Mouse (Mus musculus): ENCODE data around the gene Erbb2.

Gene Erbb2

DNA sequence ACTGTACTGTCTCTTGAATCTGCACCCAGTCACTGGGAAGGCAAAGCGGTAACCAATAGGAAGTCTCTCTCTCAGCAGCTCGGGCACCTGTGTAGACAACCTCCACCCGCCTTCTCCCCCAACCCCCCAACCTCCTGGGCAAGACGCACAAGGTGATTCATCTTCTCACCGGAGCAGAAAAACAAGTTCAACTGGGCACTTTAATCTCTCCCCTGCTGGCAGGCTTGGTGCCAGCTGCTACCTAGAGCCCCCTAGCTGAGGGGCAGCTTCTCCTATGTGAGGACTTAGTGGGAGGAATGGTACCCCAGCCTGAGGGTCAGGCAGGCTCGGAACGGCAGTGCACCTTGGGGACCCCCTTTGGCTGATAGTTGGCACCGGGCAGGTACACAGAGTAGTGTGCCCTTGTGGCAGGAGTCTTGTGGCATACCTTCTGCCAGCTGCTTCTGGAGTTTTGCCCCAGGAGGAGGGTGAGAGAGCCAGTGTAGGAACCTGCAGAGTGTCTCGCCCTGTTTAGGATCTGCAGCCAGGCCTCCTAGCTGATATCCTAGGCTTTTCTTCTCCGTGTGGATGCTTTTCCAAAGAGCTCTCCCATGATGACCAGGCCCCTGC lies 6.8 kb downstream of the Erbb2 start:
- no peak for DNase-seq

DNA sequence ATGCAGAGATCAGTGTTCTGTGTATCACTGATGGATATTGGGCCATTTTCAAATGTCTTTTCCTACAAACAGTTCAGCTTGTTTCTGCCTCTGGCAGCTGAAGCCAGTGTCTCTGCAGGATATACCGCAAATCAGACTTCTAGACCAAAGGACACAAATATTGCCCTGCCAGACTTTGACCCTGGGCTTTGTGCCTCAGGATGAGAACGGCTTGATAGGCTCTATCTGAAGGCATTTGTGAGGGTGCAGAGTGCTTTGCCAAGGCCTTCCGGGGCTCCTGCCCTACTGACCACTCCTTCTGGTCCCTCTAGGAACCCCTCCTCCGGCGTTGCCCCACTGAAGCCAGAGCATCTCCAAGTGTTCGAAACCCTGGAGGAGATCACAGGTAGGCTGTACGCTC lies 14.3 kb downstream of the Erbb2 start:
- DNase-seq: no peak

DNA sequence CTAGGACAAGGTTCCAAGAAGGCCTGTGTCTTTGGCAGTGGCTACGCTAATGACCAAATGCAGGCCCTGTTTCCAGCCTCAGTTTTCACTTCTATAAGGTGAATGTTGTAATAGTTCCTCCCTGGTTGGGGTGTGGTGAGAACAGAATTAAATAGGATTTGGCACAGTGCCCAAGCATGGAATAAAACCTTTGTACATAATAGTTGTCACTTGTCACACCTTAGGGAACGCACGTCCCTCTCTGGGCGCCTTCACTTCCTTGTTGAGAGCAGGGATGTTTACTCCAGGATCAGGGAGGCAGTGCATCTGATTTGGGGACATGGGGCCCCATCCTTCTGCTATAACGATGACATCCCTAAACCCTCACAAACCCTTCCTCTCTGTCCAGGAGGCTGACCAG lies 16.2 kb downstream of the Erbb2 start:
- no peak for DNase-seq

DNA sequence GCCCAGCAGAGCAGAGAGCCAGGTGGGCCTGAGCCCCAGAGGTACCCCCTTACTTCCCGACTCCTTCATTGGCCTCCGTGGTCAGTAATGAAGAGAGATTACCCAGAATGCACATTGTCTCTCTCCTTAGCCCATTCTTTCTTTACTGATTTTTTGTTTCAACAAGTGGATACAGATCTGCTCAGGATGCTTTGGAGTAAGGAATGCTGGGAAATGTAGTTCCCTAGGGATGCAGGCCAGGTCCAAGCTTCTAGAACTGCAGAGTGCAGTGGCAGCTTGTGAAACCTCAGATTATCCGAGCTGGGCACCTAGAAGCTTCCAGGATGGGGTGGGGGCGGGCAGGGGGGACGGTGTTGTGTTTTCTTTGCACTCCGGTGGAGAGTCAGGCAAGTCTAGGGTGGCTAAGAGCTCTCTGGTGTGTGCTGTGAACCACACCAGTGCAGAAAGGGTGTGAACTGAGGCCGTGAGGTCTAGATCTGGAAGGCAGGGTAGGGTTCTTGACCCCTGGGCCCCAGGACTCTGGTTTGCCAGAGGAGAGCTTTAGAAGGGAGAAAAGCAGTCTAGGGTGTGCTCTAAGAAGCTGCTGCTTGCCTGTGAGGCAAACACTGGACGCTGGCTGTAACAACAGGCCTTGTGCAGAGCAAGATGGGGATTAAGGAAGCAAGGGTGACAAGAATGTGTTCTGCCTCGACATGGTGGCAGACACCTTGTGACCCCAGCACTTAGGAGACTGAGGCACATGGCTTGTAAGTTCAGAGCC lies 19.7 kb downstream of the Erbb2 start:
- DNase-seq: no peak

DNA sequence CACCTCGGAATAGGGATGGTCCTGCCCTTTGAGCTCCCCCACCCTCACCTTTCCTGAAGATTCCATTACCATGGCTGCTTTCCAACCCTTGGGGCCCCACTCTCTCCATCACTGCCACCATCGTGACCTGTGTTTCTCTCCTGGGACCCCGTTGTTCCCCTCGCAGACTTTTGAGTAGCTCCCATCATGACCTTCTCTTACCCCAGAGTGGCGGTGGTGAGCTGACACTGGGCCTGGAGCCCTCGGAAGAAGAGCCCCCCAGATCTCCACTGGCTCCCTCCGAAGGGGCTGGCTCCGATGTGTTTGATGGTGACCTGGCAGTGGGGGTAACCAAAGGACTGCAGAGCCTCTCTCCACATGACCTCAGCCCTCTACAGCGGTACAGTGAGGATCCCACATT lies 23.5 kb downstream of the Erbb2 start:
- DNase-seq: no peak

DNA sequence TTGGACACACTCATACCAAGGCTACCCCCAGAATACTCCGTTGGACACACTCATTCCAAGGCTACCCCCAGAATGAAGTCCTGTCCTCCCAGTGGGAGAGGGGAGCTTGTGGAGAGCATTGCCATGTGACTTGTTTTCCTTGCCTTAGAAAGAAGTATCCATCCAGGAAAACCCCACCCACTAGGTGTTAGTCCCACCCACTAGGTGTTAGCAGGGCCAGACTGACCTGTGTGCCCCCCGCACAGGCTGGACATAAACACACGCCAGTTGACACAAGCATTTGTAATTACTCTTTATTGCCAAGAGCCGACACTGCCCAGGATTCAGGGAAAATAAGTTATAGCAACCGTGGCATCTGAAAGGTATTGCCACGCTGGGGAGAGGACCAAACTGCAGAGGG lies 25.2 kb downstream of the Erbb2 start:
- no peak for DNase-seq

DNA sequence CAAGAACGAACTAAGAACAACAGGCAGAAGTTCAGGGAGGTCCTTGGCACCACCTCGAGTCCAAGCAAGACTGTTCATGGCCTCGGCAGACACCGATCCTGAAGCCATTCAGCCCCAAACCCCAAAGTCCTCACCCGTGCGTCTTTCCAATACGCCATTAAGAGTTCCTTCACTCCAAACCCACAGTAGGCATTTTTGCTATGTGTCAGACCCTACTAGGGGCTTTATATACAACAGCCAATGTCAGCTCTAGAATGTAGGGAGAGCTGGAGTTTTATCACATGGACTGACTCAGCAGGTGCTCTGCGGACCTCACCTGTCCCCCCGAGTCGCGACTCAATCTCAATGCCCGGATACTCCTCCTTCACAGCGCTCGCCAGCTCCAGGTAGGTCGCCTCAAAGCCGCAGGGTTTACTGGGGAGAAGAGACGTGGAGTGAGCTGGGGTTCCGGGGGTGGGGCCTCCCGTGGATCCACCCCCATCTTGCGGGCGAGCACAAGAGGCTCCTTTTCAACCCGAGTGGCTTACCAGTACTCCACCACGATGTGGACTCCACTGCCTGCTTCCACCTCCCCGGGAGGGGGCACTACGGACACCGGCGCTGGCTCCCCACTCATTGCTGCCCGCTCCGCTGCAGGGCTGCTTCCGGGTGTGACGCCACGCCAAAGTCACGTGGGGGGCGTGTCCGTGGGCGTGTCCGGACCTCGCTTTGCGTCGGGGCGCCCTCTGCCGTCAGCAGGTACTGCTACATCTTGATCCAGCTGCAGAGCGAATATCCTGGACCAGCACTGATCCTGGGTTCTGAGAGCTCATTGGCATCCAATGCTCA lies 26.3 kb downstream of the Erbb2 start, which contains the start of gene Mien1:
Gene Mien1, minus strand, starts transcription at position 661 of the 828 bp plus-strand sequence.
- DNase-seq: peak; percentile 93

DNA sequence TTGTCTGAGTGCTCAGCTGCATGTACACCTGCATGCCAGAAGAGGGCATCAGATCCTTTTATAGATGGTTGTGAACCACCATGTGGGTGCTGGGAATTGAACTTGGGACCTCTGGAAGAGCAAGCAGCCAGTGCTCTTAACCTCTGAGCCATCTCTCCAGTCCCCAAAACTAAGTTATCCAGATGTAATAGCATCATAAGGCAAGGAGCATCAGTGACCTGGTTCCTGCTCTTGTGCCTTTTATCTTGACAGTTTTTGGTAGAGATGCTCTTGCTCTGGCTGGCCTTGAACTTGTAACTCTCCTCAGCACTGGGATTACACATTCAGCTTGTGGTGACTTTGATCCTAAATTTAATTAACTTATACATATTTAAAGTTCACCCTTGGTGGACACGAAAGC lies 31.4 kb downstream of the Erbb2 start:
- no peak for DNase-seq

DNA sequence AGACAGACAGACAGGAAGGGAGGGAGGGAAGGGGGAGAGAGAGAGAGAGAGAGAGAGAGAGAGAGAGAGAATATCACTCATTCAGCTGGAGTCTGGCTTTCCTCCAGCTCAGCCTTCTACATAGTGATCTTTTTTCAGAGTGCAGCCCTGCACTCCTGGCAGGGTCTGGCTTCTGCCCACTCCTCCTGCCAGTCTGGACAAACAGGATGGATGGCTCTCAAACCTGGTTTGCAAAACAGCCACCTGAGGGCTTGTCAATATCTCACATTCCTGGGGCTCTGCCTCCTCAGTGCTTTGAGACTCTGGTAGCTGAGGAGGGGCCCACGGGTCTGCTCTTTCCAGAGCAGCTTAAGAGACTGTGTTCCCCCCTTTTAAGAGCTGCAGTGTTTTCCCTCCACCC lies 33.0 kb downstream of the Erbb2 start:
- DNase-seq: no peak

DNA sequence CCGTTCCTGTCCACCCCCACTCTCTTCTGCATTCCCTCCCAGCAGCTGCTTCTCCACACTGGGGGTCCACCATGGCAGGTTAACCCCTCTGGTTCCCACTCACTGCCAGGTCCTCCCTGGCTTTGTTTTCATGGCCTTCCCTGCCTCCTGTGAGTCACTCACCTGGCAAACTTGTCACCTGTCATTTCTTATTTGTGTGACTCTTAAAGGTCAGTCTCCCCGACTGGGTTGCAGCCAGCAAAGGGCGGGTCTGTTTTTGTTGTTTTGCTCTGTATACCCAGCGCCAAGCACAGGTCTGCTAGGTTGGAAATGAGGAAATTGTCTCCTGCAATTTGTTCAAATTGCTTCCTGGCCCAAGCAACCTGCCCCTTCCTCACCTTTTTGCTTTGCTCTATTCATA lies 33.4 kb downstream of the Erbb2 start:
- DNase-seq: no peak

DNA sequence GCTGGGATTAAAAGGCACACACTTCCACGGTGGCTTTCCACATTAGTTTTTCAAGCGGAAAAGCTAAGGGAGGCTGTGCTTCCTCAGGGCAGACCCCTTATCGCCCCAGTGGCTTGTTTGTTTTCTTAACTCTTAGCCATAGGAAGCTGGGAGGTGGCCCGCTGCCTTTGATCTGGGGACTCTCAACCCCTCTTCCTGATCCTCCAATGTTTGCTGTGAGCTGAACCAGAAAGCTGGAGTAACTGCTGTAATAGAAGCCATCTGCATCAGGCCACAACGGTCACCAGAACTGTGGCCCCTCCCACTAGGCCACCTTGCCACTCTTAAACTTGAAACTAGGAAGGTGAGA lies 33.9 kb downstream of the Erbb2 start, which contains the start of gene Grb7:
Gene Grb7, plus strand, starts transcription at position 182 of the 349 bp plus-strand sequence.
- peak; percentile 17 for DNase-seq

DNA sequence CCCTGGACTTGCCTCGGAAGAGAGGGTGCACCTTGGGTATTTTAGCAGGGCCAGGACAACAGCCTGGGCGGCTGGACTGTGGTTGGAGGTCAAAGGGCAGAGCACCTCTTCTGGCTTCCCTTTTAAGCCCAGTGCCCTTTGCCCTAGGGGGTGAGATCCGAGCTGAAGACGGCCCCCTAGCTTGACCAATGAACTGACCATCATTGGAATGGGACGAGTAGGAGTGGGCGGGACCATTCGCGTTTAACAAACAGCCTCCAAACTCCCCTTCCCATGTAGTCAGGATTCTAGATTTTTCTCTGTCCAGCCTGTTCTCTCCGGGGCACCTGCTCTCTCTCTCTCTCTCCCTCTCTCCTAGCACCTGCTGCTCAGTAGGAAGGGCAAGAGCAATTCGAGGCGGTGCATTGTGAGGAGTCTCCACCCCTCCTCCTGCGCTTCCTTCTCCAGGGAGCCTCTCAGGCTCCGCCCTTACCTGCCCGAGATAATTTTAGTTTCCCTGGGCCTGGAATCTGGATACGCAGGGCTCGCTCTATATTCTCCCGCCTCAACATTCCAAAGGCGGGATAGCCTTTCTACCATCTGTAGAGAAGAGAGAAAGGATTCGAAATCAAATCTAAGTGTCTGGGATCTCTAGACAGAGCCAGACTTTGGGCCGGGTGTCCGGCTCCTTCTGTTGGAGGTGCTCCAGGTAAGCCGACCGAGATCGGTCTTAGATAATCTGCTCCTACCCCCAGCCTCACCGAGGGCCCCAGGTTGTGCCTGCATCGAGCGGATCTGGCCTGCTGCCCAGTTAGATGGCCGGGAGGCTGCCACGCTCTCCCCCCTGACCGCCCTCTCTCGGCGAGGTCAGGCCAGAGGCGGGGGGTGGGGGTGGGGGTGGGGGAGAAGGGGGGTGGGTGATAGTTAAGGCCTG lies 34.5 kb downstream of the Erbb2 start:
- peak; percentile 66 for DNase-seq

DNA sequence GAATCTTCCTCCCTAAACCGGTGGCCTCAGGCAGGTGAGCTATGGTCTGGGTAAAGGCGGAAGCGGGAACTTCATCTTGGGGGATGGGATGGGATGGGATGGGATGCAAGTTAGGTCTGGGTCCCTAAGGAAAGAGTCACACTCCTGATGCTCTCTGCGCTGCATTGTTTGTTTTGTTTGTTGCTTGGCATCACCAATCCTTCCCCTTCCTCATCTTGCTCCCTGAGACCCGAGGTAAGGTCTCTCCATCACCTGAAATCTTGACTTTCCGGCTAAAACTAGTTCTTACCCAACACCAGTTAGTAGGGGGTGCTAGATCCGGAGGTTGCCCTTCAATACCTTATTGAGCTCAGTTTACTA lies 35.2 kb downstream of the Erbb2 start:
- no peak for DNase-seq

DNA sequence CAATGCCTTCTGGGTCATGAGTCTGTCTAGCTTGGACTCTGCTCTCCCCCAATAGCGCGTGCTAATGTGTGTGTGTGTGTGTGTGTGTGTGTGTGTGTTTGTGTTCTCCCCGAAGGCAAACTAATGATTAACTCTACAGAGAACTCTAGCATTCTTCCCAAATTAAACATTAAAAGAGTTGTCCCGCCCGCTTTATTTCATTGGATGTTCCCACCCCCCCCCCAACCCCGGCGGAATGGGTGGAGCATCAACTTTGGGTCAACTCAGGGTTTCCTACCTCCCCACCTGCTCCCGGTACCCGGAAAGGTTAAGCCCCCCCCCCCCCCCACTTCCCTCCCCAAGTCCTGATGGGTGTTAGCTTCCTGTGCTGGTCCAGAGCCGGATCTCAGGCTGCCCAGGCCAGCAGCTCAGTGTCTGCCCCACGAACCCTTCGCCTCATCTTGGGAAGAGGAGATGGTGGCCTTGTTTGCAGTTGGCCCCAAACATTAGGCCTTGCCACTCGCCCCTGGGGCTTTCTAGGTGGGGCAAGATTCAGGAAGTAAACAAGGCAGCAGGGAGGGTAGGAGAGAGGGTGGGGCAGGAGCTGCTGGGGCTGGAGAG lies 36.0 kb downstream of the Erbb2 start:
- peak; percentile 55 for DNase-seq

DNA sequence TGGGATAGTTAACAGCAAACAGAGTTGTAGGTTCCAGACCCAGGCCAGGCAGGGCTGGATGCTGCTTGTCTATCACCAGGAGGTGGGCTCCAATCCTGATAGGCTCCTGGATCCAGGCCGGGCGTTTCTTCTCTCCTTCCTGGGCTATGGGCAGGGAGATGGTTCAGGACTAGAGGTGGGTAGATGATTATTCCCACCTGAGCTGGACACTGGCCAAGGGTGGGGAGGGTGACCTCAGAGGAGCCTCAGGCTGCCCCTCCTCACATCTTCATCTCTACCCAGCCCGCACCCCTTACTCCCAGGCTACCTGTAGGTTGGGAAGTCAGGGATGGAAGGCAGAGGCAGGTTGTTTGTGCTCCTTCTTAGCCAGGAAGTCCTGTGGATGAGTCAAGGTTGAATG lies 37.1 kb downstream of the Erbb2 start:
- no peak for DNase-seq

DNA sequence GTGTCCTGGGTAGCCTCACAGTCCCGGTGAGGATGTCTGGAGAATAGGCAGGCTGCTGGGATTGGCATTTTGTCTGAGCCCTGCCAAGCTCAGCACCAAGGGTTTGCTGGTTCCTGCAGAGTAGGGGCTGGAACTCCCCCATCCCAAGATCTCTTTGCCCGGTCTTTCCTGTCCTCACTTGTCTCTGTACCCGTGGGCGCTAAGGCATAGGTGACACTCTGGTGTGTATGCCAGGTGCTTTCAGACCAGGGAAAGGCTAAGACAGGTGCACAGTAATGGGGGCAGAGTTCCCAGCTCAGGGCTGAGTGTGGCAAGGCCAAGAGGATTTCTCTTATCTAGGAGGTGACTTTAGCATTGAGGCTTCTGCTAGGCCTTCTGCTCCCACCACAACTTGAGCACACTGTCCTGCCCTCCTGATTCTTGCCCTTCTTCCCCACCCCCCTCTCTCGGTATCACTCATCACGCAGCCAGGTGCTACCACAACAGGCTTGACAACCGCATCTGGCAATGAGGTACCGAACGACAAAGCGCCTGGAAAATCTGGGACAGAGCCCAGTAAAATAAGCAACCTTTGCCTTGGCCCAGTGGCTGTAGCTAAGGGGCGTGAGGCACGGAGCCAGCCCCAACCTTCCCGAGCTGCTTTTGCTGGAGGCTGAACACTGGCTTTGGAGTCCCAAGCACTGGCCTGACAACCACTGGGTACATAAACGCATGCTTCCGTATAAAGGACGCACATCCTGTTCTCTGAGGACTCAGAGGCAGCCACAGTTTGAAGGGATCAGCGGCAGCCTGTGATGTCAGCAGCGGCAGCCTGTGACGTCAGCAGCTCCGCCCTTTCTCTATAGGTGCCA lies 37.9 kb downstream of the Erbb2 start:
- DNase-seq: no peak

DNA sequence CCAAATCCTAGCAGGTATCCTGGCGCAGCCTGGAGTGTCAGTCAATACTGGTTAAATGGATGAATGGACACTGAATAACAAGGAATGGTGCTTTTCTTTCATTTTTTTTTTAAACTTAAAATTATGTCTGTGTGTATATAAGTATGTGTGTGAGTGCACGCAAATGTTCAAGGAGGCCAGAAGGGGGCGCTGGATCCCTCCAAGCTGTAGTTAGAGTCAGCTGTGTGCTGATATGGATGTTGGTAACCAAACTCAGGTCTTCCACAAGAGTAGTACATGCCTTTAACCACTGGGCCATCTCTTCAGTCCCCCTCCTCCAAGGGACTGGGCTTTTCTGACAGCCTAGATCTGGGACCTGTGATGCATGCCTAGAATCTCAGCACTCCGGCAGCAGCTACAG lies 43.2 kb downstream of the Erbb2 start:
- no peak for DNase-seq

DNA sequence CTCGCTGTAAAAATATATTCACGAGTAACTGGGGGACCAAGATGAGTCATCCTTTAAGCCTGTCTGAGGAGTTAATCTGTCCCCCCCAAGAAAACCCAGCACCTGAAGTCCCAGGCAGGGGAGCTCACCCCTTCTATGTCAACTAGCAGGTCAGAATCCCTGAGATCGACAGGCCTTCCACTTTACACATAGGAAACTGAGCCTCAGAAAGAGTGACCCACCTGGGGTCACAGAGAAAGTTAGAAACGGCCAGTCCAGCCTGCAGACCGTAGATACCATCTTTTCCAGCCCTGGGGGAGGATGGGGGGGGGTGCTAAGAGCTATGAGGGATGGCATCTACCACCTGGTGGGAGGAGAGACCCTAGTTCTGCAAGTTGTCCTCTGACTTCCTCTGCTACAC lies 44.3 kb downstream of the Erbb2 start:
- no peak for DNase-seq

DNA sequence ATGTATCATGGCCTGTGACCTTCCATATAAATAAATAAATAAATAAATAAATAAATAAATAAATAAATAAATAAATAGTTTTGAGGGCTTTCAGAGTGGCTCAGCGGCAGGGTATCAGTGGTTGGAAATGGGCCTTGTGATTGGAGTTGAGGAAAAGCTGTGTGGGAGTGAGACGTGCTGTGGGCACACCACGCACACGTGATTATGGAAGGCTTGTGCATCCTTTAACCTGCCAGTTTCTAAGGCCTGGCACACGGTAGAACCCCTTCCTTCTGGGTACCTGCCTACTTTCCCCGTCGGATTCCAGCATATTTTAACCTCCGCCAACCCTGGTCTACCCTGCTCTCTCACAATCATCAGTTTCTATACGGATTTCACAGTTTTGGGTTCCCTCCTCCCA lies 44.7 kb downstream of the Erbb2 start:
- no peak for DNase-seq

DNA sequence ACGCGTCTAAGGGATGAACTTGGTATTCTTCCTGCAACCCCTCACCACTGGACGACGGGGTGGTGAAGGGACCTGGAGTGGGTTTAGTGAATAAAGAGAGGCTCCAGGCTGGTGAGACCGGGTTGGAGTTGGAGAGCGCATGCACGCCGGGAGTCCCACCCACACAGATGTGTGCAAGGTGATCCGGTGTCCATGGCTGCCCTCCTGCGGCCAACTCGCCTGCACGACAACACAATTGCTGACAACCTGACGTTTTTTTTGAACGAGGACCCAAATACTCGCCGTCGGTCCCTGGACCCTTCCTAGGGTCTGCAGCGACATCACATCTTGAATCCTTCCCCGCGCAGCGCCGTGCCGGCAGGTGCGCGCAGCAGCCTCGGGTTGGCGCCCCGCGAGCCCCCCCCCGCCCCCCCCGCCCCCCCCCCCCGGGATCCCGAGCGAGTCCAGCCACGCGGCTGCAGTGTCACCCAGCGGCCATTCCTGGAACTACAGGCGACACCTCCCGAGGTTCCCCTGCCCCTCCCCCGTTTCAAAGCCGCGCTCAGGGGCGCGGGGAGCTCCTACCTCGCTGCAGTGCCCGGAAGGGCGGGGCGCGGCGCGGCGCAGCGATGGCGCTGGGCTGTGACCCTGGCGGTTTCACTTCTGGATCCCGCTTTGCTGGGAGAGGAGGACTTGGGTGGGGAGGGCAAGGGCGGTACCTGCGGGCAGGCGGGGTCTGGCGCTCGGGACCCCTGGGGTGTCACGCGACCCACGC lies 45.3 kb downstream of the Erbb2 start:
- DNase-seq: peak; percentile 86
